Mouse (Mus musculus): Measurements from ENCODE around the gene Asgr1. TPM values are rescaled to one million over a fixed set of nuclear protein-coding genes. Genes with fewer than 3 reads are reported as not detected.
"Not testable (repeated sequence)": the region's sequence is repeated elsewhere in the genome, so short reads cannot be mapped to it uniquely, and the experiment has no call there.

The Asgr1 gene
- total RNA-seq (2021): 1 to 10 TPM; 1.7 to 3.1 TPM

DNA sequence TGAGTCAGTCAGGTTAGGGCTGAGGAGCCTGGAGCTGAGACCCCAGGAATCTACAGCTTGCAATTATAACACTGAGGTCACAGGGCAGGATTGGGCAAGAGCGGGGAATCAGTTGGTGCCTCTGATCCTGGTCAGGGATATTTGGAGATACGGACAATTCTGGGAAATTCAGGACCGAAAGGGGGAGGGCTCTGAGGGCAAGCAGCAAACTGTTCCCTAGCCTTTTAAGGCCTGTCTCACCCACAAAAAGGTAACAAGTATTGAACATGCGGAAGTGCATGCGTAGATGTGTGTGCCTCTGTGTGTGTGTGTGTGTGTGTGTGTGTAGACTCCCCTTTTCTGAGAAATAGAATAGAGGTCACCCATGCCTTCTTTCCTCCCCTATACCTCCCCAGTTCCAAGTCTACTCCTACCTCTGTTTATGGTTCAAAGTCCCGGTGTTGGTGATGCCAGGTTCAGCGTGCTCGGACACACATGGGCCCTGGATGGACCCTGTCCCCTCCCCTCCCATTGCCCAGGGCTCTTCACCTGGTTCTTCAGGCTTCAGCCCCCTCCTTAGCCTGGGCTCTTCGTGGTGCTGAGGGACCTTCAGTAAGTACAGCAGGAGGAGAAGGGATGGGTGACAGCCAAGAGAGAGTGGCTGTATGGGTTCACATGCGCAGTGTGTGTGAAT is at the start of gene Asgr1:
Gene Asgr1 (plus strand): TSS at position 188 of the 673 bp plus-strand sequence.
- no peak for DNase-seq (ENCODE audit: low spot score in 2 of 2)
- intact Hi-C loops (cut with DNase I): no loop called here

DNA sequence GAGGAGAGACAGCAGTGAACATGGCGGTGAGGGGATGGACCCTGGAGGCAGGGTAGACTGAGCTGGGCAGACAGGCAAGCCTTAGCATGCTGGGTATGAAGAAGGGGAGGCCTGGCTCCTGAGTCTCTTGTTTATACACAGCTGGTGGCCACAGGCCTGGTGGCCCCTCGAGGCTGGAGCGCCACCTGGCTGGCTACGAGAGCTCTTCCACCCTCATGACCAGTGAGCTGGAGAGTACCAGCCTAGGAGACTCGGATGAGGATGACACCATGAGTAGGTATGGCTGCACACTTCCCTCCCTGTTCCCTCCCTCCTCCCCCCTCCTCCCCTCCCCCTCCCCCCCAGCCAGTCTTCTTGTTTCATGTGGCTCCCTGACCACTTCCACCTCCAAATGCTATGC is 48.4 kb upstream of the Asgr1 start:
- intact Hi-C loops (cut with DNase I): no loop called here
- no peak for DNase-seq (ENCODE audit: low spot score in 2 of 2)

DNA sequence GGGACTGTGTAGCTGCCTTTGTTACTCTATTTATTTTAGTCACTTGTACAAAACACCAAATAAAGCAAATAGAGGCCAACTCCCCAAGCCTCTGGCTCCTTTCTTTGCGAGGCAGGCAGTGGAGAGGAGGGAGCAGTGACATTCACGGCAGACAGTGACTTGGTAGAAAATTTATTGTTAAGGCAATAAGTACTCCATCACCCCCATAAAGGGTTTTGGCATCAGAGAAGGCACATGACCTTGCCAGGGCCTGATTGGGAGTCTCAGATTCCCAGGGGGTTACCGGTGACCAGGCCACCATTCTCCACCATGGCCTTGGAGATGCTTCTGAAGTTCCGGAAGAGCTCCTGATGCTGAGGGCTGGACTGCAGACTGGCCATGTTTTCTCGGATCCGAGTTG is 43.9 kb upstream of the Asgr1 start:
- DNase-seq (ENCODE audit: low spot score in 2 of 2): no peak
- intact Hi-C loops (cut with DNase I): no loop called here

DNA sequence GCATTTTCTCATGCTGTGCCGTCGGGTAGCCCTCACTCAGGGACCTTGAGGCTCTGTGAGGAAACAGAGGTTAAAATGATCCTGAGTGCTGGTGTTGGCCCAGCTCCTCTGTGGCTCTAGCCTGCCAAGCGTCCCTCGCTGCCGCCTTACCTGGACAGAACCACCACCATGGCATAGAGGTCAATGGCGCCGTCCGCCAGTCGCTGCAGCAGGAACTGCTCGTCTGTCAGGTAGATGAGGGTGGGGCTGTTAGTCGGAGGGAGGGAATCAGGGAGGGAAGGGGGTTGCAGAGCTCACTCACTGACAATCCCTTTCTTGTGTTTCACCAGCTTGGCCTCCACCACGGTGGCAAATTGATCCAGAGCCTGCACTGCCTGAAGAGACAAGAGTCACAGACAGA is 43.3 kb upstream of the Asgr1 start:
- intact Hi-C loops (cut with DNase I): no loop called here
- no peak for DNase-seq (ENCODE audit: low spot score in 2 of 2)

DNA sequence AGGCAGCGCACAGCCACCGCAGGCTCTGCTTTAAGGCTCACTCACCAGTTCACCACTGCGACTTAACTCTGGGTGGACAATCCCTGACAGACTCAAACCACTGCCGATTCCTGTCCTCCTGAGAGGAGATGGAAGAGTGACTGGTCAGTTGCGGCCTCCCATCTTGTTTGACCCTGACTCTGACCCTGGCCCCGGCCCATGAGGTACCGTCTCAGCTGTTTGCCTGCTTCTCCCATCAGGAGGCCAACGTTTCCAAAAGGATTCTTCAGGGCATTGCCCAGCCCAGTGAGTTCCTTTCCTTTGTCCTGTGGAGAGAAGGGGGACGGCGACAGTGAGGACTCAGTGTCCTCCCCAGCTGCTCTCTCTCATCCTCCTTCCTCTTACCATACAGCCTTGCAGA is 42.9 kb upstream of the Asgr1 start:
- intact Hi-C loops (cut with DNase I): no loop called here
- DNase-seq (ENCODE audit: low spot score in 2 of 2): no peak

DNA sequence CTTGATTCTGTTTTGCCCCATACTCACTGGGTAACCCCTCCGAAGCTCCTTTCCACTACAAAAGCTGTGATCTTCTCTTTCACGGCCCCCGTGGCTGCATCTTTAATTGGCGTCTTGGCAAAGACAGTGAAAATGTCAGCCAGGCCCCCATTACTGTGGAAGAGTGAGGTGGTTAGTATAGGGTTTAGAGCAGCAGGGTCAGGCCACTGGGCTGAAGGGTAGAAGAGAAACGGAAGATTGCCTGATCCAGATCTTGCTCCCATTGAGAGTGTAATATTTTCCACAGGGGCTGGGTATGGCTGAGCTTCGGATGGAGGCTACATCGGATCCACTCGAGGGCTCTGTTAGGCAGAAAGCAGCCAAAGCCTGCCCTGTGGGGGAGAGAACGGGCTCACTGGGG is 41.0 kb upstream of the Asgr1 start:
- intact Hi-C loops (cut with DNase I): no loop called here
- no peak for DNase-seq (ENCODE audit: low spot score in 2 of 2)

DNA sequence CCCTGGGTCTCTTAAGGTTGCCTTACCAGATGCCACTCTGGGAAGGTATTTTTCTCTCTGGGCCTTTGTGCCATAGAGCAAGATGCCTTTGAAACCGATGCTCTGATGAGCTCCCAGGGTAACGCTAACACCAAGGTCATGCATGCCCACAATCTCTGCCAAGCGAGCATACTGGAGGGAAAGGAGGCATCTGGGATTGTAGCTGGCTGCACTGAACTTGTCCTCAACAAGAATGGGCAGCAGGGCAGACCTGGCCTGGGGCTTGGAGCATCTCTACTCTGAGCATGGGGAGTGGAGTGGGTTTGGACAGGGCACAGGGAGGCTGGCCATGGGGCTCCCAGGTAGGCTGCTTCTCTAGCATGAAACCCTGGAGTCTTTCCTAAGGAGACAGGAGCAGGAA is 40.5 kb upstream of the Asgr1 start:
- intact Hi-C loops (cut with DNase I): no loop called here
- DNase-seq (ENCODE audit: low spot score in 2 of 2): no peak

DNA sequence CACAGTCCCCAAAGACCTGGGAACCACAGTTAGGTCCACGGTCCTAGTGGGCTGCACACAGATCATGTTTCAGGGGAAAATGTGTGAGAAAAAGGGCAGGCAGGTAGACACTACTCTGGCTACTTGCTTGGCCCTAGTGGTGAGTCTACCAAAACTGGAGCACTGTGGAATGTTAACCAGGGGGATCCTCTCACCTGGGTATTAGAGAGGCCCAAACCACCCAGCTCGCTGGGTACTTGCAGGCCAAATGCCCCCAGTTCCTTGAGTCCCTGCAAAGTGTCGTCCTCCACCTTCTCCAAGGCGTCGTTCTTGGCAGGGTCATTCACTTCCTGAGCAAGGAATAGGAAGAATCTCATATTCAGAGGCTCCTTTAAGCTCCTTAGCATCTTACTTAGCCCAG is 39.8 kb upstream of the Asgr1 start:
- no peak for DNase-seq (ENCODE audit: low spot score in 2 of 2)
- intact Hi-C loops (cut with DNase I): no loop called here

DNA sequence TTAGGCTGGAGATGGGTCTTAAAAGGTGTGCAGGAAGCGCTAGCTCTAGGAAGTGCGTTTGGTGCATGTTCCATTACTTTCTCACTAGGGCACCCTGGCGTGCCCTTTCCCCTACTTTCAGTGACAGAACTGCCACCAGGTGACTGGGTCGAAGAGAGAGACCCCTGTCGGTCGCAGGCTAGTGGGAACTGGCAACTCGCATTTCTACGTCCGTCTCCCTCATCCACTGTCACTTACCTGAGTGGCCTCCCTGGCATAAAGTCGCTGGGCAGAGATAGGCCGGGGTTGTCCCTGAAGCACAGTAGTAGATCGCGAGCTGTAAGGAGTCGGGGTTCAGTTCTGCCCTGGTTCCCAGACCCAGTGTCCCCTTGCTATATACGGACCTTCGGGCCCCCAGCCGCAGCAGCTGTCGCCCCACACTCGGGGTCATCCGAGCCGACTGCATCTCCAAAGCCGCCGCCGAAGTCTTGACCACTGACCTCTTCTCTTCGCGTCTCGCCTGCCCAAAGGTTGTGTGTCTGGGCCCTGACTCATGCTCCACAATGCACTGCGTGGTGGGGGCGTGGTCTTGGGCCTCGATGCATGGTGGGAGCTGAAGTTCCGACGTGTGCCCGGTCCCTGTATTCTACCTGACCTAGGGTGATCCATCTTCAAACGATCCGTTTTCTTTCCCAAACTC is 38.9 kb upstream of the Asgr1 start, which contains the start of gene Acadvl:
Gene Acadvl (minus strand): TSS at position 532 of the 679 bp plus-strand sequence.
- intact Hi-C loops (cut with DNase I): no loop called here
- DNase-seq (ENCODE audit: low spot score in 2 of 2): peak; percentile 89 to 93

DNA sequence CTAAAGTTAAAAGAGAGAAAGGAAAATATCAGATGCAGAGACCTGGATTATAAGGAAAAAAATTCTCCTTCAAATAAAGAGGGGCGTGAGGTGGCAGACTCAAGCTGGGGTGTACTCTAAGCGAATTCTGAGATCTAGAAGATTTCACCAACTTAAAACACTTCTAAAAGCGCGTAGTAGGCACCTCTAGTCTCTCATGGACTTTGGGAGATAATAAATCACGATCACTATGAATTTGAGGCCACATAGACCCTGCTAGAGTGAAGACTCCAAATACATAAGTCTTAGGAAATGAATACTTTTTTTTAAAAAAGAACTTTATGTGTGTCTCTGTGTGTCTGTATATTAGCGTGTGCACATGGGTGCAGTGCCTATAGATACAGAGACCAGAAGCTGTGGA is 38.2 kb upstream of the Asgr1 start:
- no peak for DNase-seq (ENCODE audit: low spot score in 2 of 2)
- intact Hi-C loops (cut with DNase I): no loop called here

DNA sequence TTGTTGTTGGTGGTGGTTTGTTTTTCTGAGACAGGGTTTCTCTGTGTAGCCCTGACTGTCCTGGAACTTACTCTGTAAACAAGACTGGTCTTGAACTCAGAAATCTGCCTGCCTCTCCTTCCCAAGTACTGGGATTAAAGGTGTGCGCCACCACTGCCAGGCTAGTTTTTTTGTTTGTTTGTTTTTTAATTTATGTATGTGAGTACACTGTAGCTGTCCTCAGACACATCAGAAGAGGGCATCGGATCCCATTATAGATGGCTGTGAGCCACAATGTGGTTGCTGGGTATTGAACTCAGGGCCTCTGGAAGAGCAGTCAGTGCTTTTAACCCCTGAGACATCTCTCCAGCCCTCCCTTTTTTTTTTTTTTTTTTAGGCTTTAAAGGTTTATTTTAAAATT is 37.7 kb upstream of the Asgr1 start:
- DNase-seq (ENCODE audit: low spot score in 2 of 2); intact Hi-C loops (cut with DNase I): not testable (repeated sequence)

DNA sequence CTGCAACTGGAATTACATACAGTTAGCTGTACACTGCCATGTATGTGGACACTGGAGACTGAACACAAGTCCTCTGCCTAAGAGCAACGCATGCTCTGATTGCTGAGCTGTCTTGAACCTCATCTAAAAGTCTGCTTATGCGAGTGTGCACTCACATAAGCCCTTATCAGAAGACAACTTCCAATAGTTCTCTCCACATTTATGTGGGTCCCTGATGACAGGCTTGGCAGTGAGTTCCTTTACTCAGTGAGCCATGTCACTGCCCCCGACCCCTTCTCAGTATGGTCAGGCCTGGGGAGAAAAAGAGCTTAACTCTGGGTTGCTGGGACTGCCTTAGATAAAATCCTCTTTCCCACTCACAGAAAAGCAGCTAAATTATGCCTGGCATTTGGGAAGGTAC is 37.2 kb upstream of the Asgr1 start, which contains the start of gene Dlg4:
Gene Dlg4 (plus strand): TSS at position 274 of the 400 bp plus-strand sequence.
- intact Hi-C loops (cut with DNase I): no loop called here
- DNase-seq (ENCODE audit: low spot score in 2 of 2): no peak

DNA sequence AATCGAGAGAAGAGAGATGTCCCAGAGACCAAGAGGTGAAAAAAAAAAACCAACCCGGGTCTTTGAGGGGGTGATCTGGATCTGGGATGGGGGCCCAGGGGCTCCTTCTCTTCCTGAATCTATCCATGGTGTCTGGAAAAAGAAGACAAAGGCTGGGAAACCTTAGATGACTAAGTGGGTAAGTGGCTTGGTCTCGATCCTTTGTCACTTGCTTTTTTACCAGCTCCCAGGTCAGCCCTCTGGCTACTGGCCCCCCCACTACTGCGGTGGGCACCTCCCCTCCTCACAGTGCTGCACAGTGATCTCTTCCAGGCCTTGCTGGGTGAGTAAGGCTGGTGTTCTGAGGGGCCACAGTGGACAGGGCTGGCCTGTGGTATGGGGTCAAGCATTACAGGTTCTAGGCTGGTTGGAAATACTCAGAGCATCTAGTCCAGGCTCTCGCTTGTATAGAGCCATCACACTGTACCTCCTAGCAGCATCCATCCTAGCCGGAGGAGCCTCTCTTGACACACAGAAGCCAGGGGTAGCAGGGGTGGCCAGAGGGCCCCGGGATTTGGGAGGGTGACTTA is 36.6 kb upstream of the Asgr1 start:
- DNase-seq (ENCODE audit: low spot score in 2 of 2): no peak
- intact Hi-C loops (cut with DNase I): no loop called here

DNA sequence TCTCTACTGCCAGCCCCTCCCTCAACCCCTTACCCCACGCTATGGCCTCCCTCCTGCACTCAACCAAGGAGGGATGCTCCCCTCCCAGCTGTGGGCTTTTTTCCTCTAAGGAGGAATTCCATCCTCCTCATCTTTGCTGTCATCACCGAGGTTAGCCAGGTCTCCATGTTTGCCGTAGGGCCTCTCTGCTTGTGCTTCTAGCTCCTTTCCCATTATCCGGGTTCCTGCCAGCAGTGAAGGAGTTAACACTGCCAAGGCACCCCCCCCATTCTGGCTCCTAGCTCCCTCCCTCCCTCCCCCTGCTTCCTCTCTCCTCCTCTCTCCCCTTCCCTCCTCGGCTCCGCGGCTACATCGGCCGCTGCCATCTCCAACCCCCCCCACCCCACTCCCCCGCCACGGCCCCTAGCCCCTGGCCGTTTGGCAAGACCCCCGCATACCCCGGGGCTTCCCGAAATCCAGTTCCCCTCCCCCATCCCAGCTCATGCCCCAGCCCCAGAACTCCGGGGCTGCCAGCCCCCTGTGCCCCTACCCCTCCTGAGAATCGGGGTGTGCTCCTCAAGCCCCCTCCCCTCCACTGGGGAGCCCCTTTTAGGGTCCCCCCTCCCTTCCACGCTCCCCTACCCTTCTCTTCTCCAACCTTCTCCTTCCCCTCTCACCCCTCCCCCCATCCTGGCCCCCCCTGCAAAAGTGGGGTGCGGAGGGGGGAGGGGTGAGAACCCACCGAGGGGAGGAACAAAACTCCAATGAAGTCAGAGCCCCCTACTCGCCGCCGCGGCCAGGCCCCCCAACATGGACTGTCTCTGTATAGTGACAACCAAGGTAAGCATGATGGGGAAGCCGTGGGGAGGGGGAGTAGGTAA is 35.5 kb upstream of the Asgr1 start:
- DNase-seq (ENCODE audit: low spot score in 2 of 2): peak; percentile 56 to 77
- intact Hi-C loops (cut with DNase I): no loop called here

DNA sequence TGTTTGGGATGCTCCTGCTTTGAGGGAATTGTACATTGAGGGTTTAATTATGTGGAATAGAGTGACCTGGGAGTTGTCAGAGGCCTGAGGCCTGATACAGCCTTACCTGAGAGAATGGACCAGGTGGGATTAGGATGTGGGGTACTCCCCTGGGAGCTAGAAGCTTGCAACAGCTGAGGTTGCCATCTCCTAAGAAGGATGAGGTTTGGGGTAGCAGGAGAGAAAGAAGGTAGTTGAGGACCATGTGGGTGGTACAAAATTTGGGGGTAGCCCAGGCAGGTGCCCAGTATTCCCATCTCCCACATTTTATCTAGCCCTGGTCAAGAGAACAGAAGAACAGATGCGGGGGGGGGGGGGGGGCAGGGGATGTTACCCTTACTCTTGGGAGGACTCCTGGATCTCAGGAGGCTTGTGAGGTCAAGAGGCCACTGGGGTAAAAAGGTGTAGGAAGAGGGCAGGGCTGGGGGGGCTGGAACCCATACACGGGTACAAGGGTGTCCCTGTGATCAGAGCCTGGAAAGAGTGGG is 34.3 kb upstream of the Asgr1 start:
- no peak for DNase-seq (ENCODE audit: low spot score in 2 of 2)
- intact Hi-C loops (cut with DNase I): no loop called here

DNA sequence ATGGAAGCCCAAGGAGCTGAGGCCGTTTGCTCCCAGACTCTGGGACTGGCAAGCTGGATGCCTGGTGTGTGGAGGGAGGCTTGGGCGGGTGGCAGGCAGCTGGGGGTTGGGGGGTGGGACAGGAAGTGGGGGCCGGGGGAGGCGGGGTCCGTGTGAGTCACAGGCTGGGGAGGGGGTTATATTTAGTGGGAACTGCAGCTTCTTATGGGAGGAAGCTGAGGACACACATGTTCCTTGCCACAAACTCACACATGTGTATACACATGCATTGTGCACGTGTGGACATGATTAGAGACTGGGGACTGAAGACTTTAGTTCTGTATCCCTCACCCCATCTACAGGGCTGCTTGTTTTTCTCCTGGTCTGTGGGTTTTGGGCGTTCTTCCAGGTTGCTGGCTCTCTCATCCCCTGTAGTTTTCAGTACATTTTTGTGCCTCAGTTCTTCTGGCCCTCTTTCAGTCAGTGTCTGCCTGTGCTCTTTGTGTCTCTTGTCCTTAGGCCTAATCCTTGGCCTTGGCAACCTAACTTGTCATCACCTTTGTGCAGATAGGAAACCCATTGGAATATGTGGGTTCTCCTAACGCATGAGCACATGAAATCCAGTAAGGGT is 33.8 kb upstream of the Asgr1 start:
- DNase-seq (ENCODE audit: low spot score in 2 of 2): peak in 1 of 2 experiments; percentile 56
- intact Hi-C loops (cut with DNase I): no loop called here

DNA sequence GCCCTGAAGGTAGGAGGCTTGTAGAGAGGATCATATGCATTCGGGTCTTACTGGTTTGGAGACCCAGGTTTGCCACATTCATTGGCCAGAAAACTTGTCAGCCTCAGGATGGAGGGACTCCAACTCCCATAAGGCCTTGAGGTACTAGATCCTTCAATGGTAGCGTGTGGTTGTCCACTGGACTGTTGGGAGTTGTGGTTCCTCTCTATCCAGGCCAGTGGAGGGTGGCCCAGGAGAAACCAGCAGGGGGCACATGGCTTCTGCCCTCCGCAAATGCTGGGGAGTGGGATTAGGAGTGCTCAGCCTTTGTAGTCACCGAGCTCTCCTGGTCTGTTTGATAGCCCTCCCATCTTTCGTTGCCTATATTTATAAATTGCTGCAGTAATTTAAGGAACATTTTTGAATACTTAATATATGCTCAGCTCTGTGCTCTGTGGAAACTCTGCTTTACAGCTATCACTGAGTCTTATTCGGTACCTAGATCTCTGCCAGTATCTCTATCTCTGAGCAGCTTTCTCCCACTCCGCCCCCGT is 33.1 kb upstream of the Asgr1 start:
- intact Hi-C loops (cut with DNase I): loop anchor here (1.0 kb wide), 1 partner anchor 20 kb away; the partner anchor contains the start of gene Dvl2
- DNase-seq (ENCODE audit: low spot score in 2 of 2): peak; percentile 78 to 90

DNA sequence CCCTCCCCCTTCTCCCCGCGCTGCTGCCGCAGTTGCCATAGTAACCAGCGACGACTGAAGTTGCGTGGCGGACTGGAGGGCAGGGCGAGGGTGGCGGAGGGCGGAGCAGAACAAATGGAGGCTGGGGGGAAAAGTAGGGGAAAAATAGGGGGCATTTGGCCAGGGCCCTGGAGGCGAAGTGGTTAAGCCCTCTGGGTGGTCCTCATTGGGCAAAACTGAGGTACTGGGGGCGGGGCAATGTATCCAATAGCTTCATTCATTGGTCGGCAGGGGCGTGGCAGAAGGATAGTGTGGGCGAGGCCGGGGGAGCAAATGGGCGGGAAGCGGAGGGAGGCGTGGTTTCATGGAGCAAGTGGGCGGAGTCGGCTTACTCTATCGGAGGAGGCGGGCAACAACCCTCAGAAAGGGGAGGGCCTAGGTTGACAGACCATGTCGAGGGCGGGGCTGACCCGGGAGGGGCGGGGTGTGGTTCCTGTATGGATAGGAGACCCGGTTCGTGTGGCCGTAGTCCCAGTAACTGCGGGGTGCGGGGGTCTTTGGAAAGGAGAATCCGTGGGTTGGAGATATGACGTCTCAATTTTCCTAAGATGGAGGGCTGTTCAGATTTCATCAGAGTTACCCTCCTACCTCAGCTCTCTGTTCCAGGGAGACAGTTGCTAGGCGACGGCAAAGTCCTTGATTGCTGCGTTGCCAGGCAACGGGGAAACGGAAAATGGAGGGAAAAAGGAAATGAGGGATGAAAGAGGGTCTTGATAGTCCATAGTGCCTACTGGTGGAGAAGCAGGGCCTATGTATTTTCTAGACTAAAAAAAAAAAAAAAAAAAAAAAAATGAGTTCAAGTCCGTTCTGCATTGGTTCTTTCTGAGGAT is 32.4 kb upstream of the Asgr1 start:
- DNase-seq (ENCODE audit: low spot score in 2 of 2): peak; percentile 95 to 97
- intact Hi-C loops (cut with DNase I): loop anchor here (1.0 kb wide), 1 partner anchor 21 kb away; the partner anchor contains the start of gene Dvl2

Measured in left cerebral cortex, postnatal 25 days (tissue).